In genomic region chr2:52758627-52759026, GRCm38 (mm10) we compare ENCODE assay signal across 8 mouse cellular contexts. TPM values are rescaled to one million over a fixed set of nuclear protein-coding genes. Genes with fewer than 3 reads are reported as not detected.
A peak's percentile ranks its signal among the peaks of the same experiment; 100 is the strongest.
DNase-seq lines count a peak whose midpoint lies in the region; ATAC-seq lines count a peak whose summit lies in the region.

No protein-coding gene starts in this region.

- peak; percentile 53 for ATAC-seq in megakaryocyte progenitor cell, adult 5-6 weeks (replicated peaks; ENCODE audit: poor library complexity)

- DNase-seq in heart, adult 18-20 months = peak; percentile 22 to 69
- DNase-seq in heart, adult 9 months (ENCODE audit: low spot score in 2 of 2) = no peak
- DNase-seq in 3134 (ENCODE audit: extremely low read depth, insufficient read length, low spot score) = peak; percentile 22
- peak; percentile 59 for DNase-seq in WW6 (ENCODE audit: low read depth, low spot score)
- DNase-seq in embryo, embryonic 11 days = peak; percentile 78
- peak; percentile 53 to 75 for DNase-seq in kidney, postnatal 25 days
- peak; percentile 80 for DNase-seq in testis, postnatal 10 days (ENCODE audit: low spot score)

RNA-seq across cellular contexts. Expression of gene Stam2, which starts 16.5 kb away (rescaled TPM):
- total RNA-seq in heart, adult 18-20 months (2021) = 10 to 100 TPM; 16.8 to 18.1 TPM
- 18.9 and 26.2 TPM in 2 replicates for total RNA-seq in megakaryocyte progenitor cell, adult 5-6 weeks (2015)
- total RNA-seq in megakaryocyte progenitor cell, adult 5-6 weeks (2017) = 15.4 and 20.1 TPM in 2 replicates

Comparison
In these comparisons a context has a peak if more than half of its experiments do, and no peak if none do; other contexts are left out.
1. DNase-seq: peak in heart, adult 18-20 months (2 of 2), 3134 (single experiment), WW6 (single experiment), embryo, embryonic 11 days (single experiment), kidney, postnatal 25 days (2 of 2) and testis, postnatal 10 days (single experiment); none in heart, adult 9 months (0 of 2).